Mouse (Mus musculus) spleen, adult 2 months (tissue): ENCODE results near the gene E130114P18Rik.

Source experiments
- CTCF ChIP-seq: fragments of 200-500 bp; IDR thresholded peaks from 2 replicates; pipeline ENCODE4 v1.5.1; 2011; ENCODE audit warnings: mild to moderate bottlenecking, inconsistent platforms; ENCODE audit not compliant: insufficient read depth, insufficient read length, insufficient replicate concordance; ENCODE audit errors: extremely low read depth
- POLR2A ChIP-seq: fragments of 200-500 bp; IDR thresholded peaks from 2 replicates; pipeline ENCODE4 v1.6.1; 2011; ENCODE audit warnings: low read depth, low read length, inconsistent platforms

DNA sequence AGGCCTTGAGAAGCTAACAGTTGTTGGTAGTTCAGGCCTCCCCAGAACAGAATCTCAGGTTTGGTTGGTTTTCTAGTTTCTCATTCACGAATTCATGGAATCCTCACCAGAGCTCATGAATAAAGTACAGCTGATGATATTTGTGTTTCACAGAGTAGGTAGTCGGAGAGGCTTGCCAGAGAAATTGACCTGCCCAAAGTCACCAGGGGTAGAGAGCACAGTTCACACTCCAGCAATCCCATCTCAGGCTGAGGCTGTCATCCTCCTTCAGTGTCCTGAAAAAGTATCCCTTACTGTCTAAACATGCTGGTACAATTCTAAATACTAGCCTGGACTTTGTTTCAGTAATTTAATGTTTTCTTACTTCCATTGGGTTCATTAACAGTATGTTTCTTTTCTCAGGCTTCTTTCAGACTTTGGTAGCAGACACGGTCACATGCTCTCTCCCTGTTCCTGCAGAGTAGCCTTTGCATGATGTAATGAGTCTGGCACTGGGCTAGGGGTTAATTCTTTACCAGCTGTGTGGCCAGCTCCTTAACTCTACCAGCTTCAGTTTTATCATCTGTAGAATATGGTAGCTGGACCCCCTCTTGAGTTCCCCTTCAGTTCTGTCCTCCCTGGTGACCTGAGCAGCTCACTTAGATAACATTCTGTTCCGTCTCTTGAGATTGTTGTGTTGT, 12.4 kb downstream of the E130114P18Rik start:
- TF ChIP-seq CTCF, result no peak
- TF ChIP-seq POLR2A, result no peak
